Mouse (Mus musculus): ENCODE results near the gene Arhgap31. TPM values are rescaled to one million over a fixed set of nuclear protein-coding genes. Genes with fewer than 3 reads are reported as not detected.

Gene Arhgap31
- total and polyA plus RNA-seq, 3 experiments, result 0.01 to 0.04 TPM; not detected in 1

- Histone ChIP-seq H3K27me3 (ENCODE audit: control insufficient read depth in 1 of 2, insufficient read depth in 2 of 2, low read length in 2 of 2) (no peaks in the 10 kb centered on the region), H3K9me3 (replicated peaks; ENCODE audit: insufficient read depth, low read length) (no peaks in the 10 kb centered on the region), H3K79me2 (ENCODE audit: control insufficient read depth, insufficient read depth, low read length, poor library complexity) (no peaks in the 10 kb centered on the region), H3K4me3 (ENCODE audit: control insufficient read depth in 1 of 2, insufficient read depth in 1 of 2, low read depth in 2 of 2, low read length in 2 of 2) (no peak overlapping the region), H3K4me1 (ENCODE audit: control insufficient read depth in 1 of 2, insufficient read depth in 2 of 2, low read length in 2 of 2) (peaks cover 0 to 6% of the 10 kb centered on the region in 2 experiments; a peak in 1 of 4 replicates), H3K9ac (ENCODE audit: control insufficient read depth, low read depth, low read length, poor library complexity, severe bottlenecking) (no peak overlapping the region), H3K36me3 (ENCODE audit: control insufficient read depth in 1 of 2, insufficient read depth in 2 of 2, low read length in 2 of 2) (peaks cover 0 to 3% of the 10 kb centered on the region in 2 experiments; a peak in 1 of 4 replicates), H3K27ac (ENCODE audit: control insufficient read depth, low read depth, low read length) (no peak overlapping the region)
- no peak for DNase-seq (ENCODE audit: low read depth, low spot score)
- no peak for TF ChIP-seq MAZ (IDR thresholded peaks at IDR 0.05; ENCODE audit: low read depth, low read length)
- no peak for TF ChIP-seq SMC3 (IDR thresholded peaks at IDR 0.05; ENCODE audit: low read depth, low read length)
- no peak for TF ChIP-seq POLR2AphosphoS2 (IDR thresholded peaks at IDR 0.05; ENCODE audit: low read length)
- TF ChIP-seq POLR2A (IDR thresholded peaks at IDR 0.05; ENCODE audit: control insufficient read depth in 1 of 2, insufficient read depth in 1 of 2, low read depth in 1 of 2, low read length in 2 of 2, poor library complexity in 1 of 2), result no peak
- no peak for TF ChIP-seq KAT2A (conservative IDR thresholded peaks at IDR 0.05; ENCODE audit: low read depth, low read length)
- no peak for TF ChIP-seq ELF1 (IDR thresholded peaks at IDR 0.05; ENCODE audit: low read depth, low read length)
- TF ChIP-seq MAX (IDR thresholded peaks at IDR 0.05; ENCODE audit: low read length), result no peak
Observed at GRCm38 (mm10) chr16:38606509-38606908, 106.6 kb downstream of the Arhgap31 start.

GRCm38 (mm10) chr16:38602989-38603804 is 109.9 kb downstream of the Arhgap31 start:
- Histone ChIP-seq H3K36me3 (ENCODE audit: control insufficient read depth in 1 of 2, insufficient read depth in 2 of 2, low read length in 2 of 2) (peaks cover 0 to 3% of the 10 kb centered on the region in 2 experiments; a peak in 1 of 4 replicates), H3K9ac (ENCODE audit: control insufficient read depth, low read depth, low read length, poor library complexity, severe bottlenecking) (peak overlapping the region; percentile 50; the same call in 1 of the 2 replicates)
- peak; percentile 79 for DNase-seq (ENCODE audit: low read depth, low spot score)

More at GRCm38 (mm10) chr16:38602989-38603804, 109.9 kb downstream of the Arhgap31 start:
- Histone ChIP-seq H3K27me3 (ENCODE audit: control insufficient read depth in 1 of 2, insufficient read depth in 2 of 2, low read length in 2 of 2) (no peaks in the 10 kb centered on the region; a peak in 1 of 4 replicates), H3K27ac (ENCODE audit: control insufficient read depth, low read depth, low read length) (no peak overlapping the region), H3K4me3 (ENCODE audit: control insufficient read depth in 1 of 2, insufficient read depth in 1 of 2, low read depth in 2 of 2, low read length in 2 of 2) (peak overlapping the region; percentile 51 to 67), H3K9me3 (replicated peaks; ENCODE audit: insufficient read depth, low read length) (no peaks in the 10 kb centered on the region), H3K4me1 (ENCODE audit: control insufficient read depth in 1 of 2, insufficient read depth in 2 of 2, low read length in 2 of 2) (peaks cover 0 to 6% of the 10 kb centered on the region in 2 experiments; a peak in 1 of 4 replicates), H3K79me2 (ENCODE audit: control insufficient read depth, insufficient read depth, low read length, poor library complexity) (no peaks in the 10 kb centered on the region)
- TF ChIP-seq CTCF (IDR thresholded peaks at IDR 0.05 in 2 of 3, conservative IDR thresholded peaks at IDR 0.05 in 1 of 3; ENCODE audit: control insufficient read depth in 1 of 3, insufficient read depth in 1 of 3, low read depth in 2 of 3, low read length in 3 of 3, poor library complexity in 1 of 3, severe bottlenecking in 1 of 3) (no peak), TBP (IDR thresholded peaks at IDR 0.05; ENCODE audit: low read depth, low read length) (peak; percentile 49; the same call in 1 of the 2 replicates), TCF12 (IDR thresholded peaks at IDR 0.05; ENCODE audit: low read depth, low read length) (peak; percentile 21; the same call in 1 of the 2 replicates), EP300 (IDR thresholded peaks at IDR 0.05; ENCODE audit: low read depth in 1 of 2, low read length in 2 of 2) (no peak), POLR2A (IDR thresholded peaks at IDR 0.05; ENCODE audit: control insufficient read depth in 1 of 2, insufficient read depth in 1 of 2, low read depth in 1 of 2, low read length in 2 of 2, poor library complexity in 1 of 2) (peak in 1 of 2 experiments; percentile 76; a peak in 2 of 4 replicates), ELF1 (IDR thresholded peaks at IDR 0.05; ENCODE audit: low read depth, low read length) (peak; percentile 33; the same call in 1 of the 2 replicates), RCOR1 (IDR thresholded peaks at IDR 0.05; ENCODE audit: low read depth, low read length) (no peak; the same call in 1 of the 2 replicates), MYB (IDR thresholded peaks at IDR 0.05; ENCODE audit: low read depth, low read length) (no peak), NELFE (IDR thresholded peaks at IDR 0.05; ENCODE audit: low read depth, low read length) (peak; percentile 47), BHLHE40 (IDR thresholded peaks at IDR 0.05; ENCODE audit: borderline replicate concordance, low read depth, low read length) (no peak), HCFC1 (IDR thresholded peaks at IDR 0.05; ENCODE audit: low read depth, low read length) (0 out of 2 replicates have a peak, but pooled peaks have one; percentile 44), MYC (IDR thresholded peaks at IDR 0.05; ENCODE audit: low read depth, low read length) (no peak), MEF2A (IDR thresholded peaks at IDR 0.05; ENCODE audit: extremely low read depth, insufficient replicate concordance, low read depth, low read length, poor library complexity, severe bottlenecking) (no peak)
